Mouse (Mus musculus) MEL (cell line): Measurements from ENCODE around the gene Dock4. TPM values are rescaled to one million over a fixed set of nuclear protein-coding genes. Genes with fewer than 3 reads are reported as not detected.

Experiments
- DNase-seq: peaks from one replicate; pipeline ENCODE4 v3.0.0; 2011; ENCODE audit warnings: low read depth, low spot score
- H3K27ac ChIP-seq: 2 replicates; pipeline ENCODE4 v1.5.1; 2012; ENCODE audit warnings: low read depth, mild to moderate bottlenecking, control low read depth, low read length, moderate library complexity; ENCODE audit not compliant: control insufficient read depth
- H3K27me3 ChIP-seq, 2 experiments: fragments of 150-350 bp in 1 of 2; sonication (generic) in 1 of 2; 2 replicates each; pipeline ENCODE4 v1.6.1; 2012; ENCODE audit warnings: low read length in 2 of 2, mild to moderate bottlenecking in 2 of 2, improper control_type of control experiment in 1 of 2, moderate library complexity in 1 of 2; ENCODE audit not compliant: insufficient read depth in 2 of 2, control insufficient read depth in 1 of 2
- H3K36me3 ChIP-seq, 2 experiments: 2 replicates each; pipeline ENCODE4 v1.6.1; 2012 to 2014; ENCODE audit warnings: low read length in 2 of 2, improper control_type of control experiment in 1 of 2, inconsistent platforms in 1 of 2, mild to moderate bottlenecking in 1 of 2; ENCODE audit not compliant: insufficient read depth in 2 of 2, control insufficient read depth in 1 of 2
- H3K4me1 ChIP-seq, 2 experiments: fragments of 150-350 bp in 1 of 2; sonication (generic) in 1 of 2; 2 replicates each; pipeline ENCODE4 v1.6.1; 2012; ENCODE audit warnings: low read length in 2 of 2, improper control_type of control experiment in 1 of 2, mild to moderate bottlenecking in 1 of 2; ENCODE audit not compliant: insufficient read depth in 2 of 2, control insufficient read depth in 1 of 2
- H3K4me3 ChIP-seq, 2 experiments: fragments of 150-350 bp in 1 of 2; sonication (generic) in 1 of 2; 2 replicates each; pipeline ENCODE4 v1.5.1; 2012; ENCODE audit warnings: low read depth in 2 of 2, low read length in 2 of 2, mild to moderate bottlenecking in 2 of 2, moderate library complexity in 2 of 2, control low read depth in 1 of 2, improper control_type of control experiment in 1 of 2; ENCODE audit not compliant: control insufficient read depth in 1 of 2, insufficient read depth in 1 of 2
- H3K79me2 ChIP-seq: 2 replicates; pipeline ENCODE4 v1.6.1; 2012; ENCODE audit warnings: mild to moderate bottlenecking, low read length, moderate library complexity; ENCODE audit not compliant: control insufficient read depth, poor library complexity, insufficient read depth
- H3K9ac ChIP-seq: 2 replicates; pipeline ENCODE4 v1.6.1; 2012; ENCODE audit warnings: low read depth, mild to moderate bottlenecking, control low read depth, low read length, moderate library complexity; ENCODE audit not compliant: control insufficient read depth, poor library complexity, severe bottlenecking
- H3K9me3 ChIP-seq: fragments of 150-350 bp; sonication (generic); replicated peaks from 2 replicates; pipeline ENCODE4 v1.6.1; 2012; ENCODE audit warnings: mild to moderate bottlenecking, low read length, improper control_type of control experiment, moderate library complexity; ENCODE audit not compliant: insufficient read depth
- BHLHE40 ChIP-seq: IDR thresholded peaks from 2 replicates; pipeline ENCODE4 v1.6.1; 2012; ENCODE audit warnings: low read depth, mild to moderate bottlenecking, inconsistent platforms, low read length, improper control_type of control experiment, borderline replicate concordance
- CHD1 ChIP-seq: IDR thresholded peaks from 2 replicates; pipeline ENCODE4 v1.6.1; 2012; ENCODE audit warnings: low read depth, mild to moderate bottlenecking, inconsistent platforms, low read length, improper control_type of control experiment
- CHD2 ChIP-seq: IDR thresholded peaks from 2 replicates; pipeline ENCODE4 v1.6.1; 2011; ENCODE audit warnings: low read length, improper control_type of control experiment
- CTCF ChIP-seq, 3 experiments: IDR thresholded peaks in 2 of 3; conservative IDR thresholded peaks in 1 of 3; 2 replicates each; pipeline ENCODE4 v1.5.1; 2011 to 2012; ENCODE audit warnings: low read length in 3 of 3, low read depth in 2 of 3, mild to moderate bottlenecking in 2 of 3, improper control_type of control experiment in 1 of 3, inconsistent platforms in 1 of 3, mixed read lengths in 1 of 3, moderate library complexity in 1 of 3; ENCODE audit not compliant: control insufficient read depth in 1 of 3, insufficient read depth in 1 of 3, poor library complexity in 1 of 3, severe bottlenecking in 1 of 3
- E2F4 ChIP-seq: IDR thresholded peaks from 2 replicates; pipeline ENCODE4 v1.6.1; 2011; ENCODE audit warnings: low read depth, low read length, improper control_type of control experiment, borderline replicate concordance
- ELF1 ChIP-seq: IDR thresholded peaks from 2 replicates; pipeline ENCODE4 v1.6.1; 2014; ENCODE audit warnings: low read depth, mild to moderate bottlenecking, inconsistent platforms, low read length, improper control_type of control experiment, moderate library complexity
- EP300 ChIP-seq, 2 experiments: IDR thresholded peaks; 2 replicates each; pipeline ENCODE4 v1.6.1; 2011; ENCODE audit warnings: improper control_type of control experiment in 2 of 2, low read length in 2 of 2, low read depth in 1 of 2, mild to moderate bottlenecking in 1 of 2
- ETS1 ChIP-seq: IDR thresholded peaks from 2 replicates; pipeline ENCODE4 v1.6.1; 2012; ENCODE audit warnings: low read depth, mild to moderate bottlenecking, inconsistent platforms, low read length, improper control_type of control experiment, moderate library complexity
- GABPA ChIP-seq: IDR thresholded peaks from 2 replicates; pipeline ENCODE4 v1.6.1; 2012; ENCODE audit warnings: low read depth, mild to moderate bottlenecking, inconsistent platforms, low read length, improper control_type of control experiment, moderate library complexity
- HCFC1 ChIP-seq: IDR thresholded peaks from 2 replicates; pipeline ENCODE4 v1.6.1; 2012; ENCODE audit warnings: low read depth, mild to moderate bottlenecking, inconsistent platforms, low read length, improper control_type of control experiment, moderate library complexity
- JUND ChIP-seq: IDR thresholded peaks from 2 replicates; pipeline ENCODE4 v1.6.1; 2011; ENCODE audit warnings: low read depth, mild to moderate bottlenecking, improper control_type of control experiment, low read length
- KAT2A ChIP-seq: conservative IDR thresholded peaks from 2 replicates; pipeline ENCODE4 v1.6.1; 2012; ENCODE audit warnings: low read depth, low read length, improper control_type of control experiment, inconsistent platforms
- MXI1 ChIP-seq: IDR thresholded peaks from 2 replicates; pipeline ENCODE4 v1.6.1; 2011; ENCODE audit warnings: mild to moderate bottlenecking, low read depth, low read length, improper control_type of control experiment
- MYB ChIP-seq: IDR thresholded peaks from 2 replicates; pipeline ENCODE4 v1.6.1; 2011; ENCODE audit warnings: mild to moderate bottlenecking, low read depth, low read length, improper control_type of control experiment
- MYC ChIP-seq: IDR thresholded peaks from 2 replicates; pipeline ENCODE4 v1.6.1; 2011; ENCODE audit warnings: low read depth, mild to moderate bottlenecking, low read length, improper control_type of control experiment, moderate library complexity
- NELFE ChIP-seq: IDR thresholded peaks from 2 replicates; pipeline ENCODE4 v1.6.1; 2011; ENCODE audit warnings: low read depth, low read length, improper control_type of control experiment
- NRF1 ChIP-seq: IDR thresholded peaks from 2 replicates; pipeline ENCODE4 v1.6.1; 2014; ENCODE audit warnings: low read depth, mild to moderate bottlenecking, inconsistent platforms, low read length, improper control_type of control experiment, moderate library complexity; ENCODE audit not compliant: poor library complexity, insufficient read depth, severe bottlenecking
- POLR2A ChIP-seq, 2 experiments: IDR thresholded peaks; 2 replicates each; pipeline ENCODE4 v1.6.1; 2011 to 2012; ENCODE audit warnings: low read length in 2 of 2, mild to moderate bottlenecking in 2 of 2, control low read depth in 1 of 2, improper control_type of control experiment in 1 of 2, low read depth in 1 of 2, moderate library complexity in 1 of 2; ENCODE audit not compliant: control insufficient read depth in 1 of 2, insufficient read depth in 1 of 2, poor library complexity in 1 of 2
- POLR2AphosphoS2 ChIP-seq: IDR thresholded peaks from 2 replicates; pipeline ENCODE4 v1.6.1; 2011; ENCODE audit warnings: low read length, improper control_type of control experiment
- POLR2AphosphoS5 ChIP-seq: IDR thresholded peaks from 2 replicates; pipeline ENCODE4 v1.6.1; 2012; ENCODE audit warnings: low read depth, borderline replicate concordance, mild to moderate bottlenecking, inconsistent platforms, low read length, moderate library complexity, mixed read lengths
- RCOR1 ChIP-seq: IDR thresholded peaks from 2 replicates; pipeline ENCODE4 v1.6.1; 2012; ENCODE audit warnings: low read depth, mild to moderate bottlenecking, inconsistent platforms, low read length, improper control_type of control experiment
- SIN3A ChIP-seq: IDR thresholded peaks from 2 replicates; pipeline ENCODE4 v1.6.1; 2012; ENCODE audit warnings: low read length, improper control_type of control experiment, inconsistent platforms
- SMC3 ChIP-seq: IDR thresholded peaks from 2 replicates; pipeline ENCODE4 v1.6.1; 2011; ENCODE audit warnings: low read depth, low read length, improper control_type of control experiment
- TBP ChIP-seq: IDR thresholded peaks from 2 replicates; pipeline ENCODE4 v1.8.0; 2011; ENCODE audit warnings: low read depth, low read length, improper control_type of control experiment
- USF1 ChIP-seq: IDR thresholded peaks from 2 replicates; pipeline ENCODE4 v1.6.1; 2014; ENCODE audit warnings: low read depth, mild to moderate bottlenecking, inconsistent platforms, low read length, improper control_type of control experiment, moderate library complexity
- USF2 ChIP-seq, 2 experiments: IDR thresholded peaks; 2 replicates each; pipeline ENCODE4 v1.6.1; 2011 to 2012; ENCODE audit warnings: improper control_type of control experiment in 2 of 2, low read length in 2 of 2, borderline replicate concordance in 1 of 2, inconsistent platforms in 1 of 2, low read depth in 1 of 2, mild to moderate bottlenecking in 1 of 2; ENCODE audit not compliant: insufficient read depth in 1 of 2
- ZKSCAN1 ChIP-seq: IDR thresholded peaks from 2 replicates; pipeline ENCODE4 v1.6.1; 2012; ENCODE audit warnings: low read depth, mild to moderate bottlenecking, inconsistent platforms, low read length, improper control_type of control experiment, moderate library complexity
- polyA plus RNA-seq, 2 experiments: library from polyadenylated mRNA; stranded (reverse) in 1 of 2; unstranded in 1 of 2; fragments of >175 nt in 1 of 2; fragments of >200 nt in 1 of 2; gene quantifications; 2 replicates each; pipeline versions ENCODE4 v1.2.1 to v1.2.4; 2012; ENCODE audit warnings: low replicate concordance in 2 of 2, low read depth in 1 of 2; ENCODE audit not compliant: insufficient read length in 2 of 2, insufficient read depth in 1 of 2, missing spikeins in 1 of 2
- total RNA-seq: library from RNA; depleted of rRNA; stranded (reverse); fragments of 300-350 nt; gene quantifications from 2 replicates; pipeline ENCODE4 v1.2.3, GENCODE M21; 2012

Gene Dock4
- total and polyA plus RNA-seq, 3 experiments, result 0.08 to 0.17 TPM; not detected in 1

- H3K4me1 ChIP-seq, result no peaks in the 10 kb centered on the region
- H3K27me3 ChIP-seq, result no peaks in the 10 kb centered on the region
- no peak overlapping the region for H3K4me3 ChIP-seq
- no peaks in the 10 kb centered on the region for H3K9me3 ChIP-seq
- H3K36me3 ChIP-seq, result no peaks in the 10 kb centered on the region
- H3K9ac ChIP-seq, result no peak overlapping the region
- no peak overlapping the region for H3K27ac ChIP-seq
- DNase-seq, result no peak
- H3K79me2 ChIP-seq, result no peaks in the 10 kb centered on the region
- TF ChIP-seq E2F4, result no peak
- TF ChIP-seq JUND, result no peak
- TF ChIP-seq CTCF (IDR thresholded peaks at IDR 0.05 in 2 of 3, conservative IDR thresholded peaks at IDR 0.05 in 1 of 3; ENCODE audit: control insufficient read depth in 1 of 3, insufficient read depth in 1 of 3, low read depth in 2 of 3, low read length in 3 of 3, poor library complexity in 1 of 3, severe bottlenecking in 1 of 3), result no peak
- no peak for TF ChIP-seq USF1
- TF ChIP-seq BHLHE40, result no peak
- TF ChIP-seq USF2 (IDR thresholded peaks at IDR 0.05; ENCODE audit: borderline replicate concordance in 1 of 2, insufficient read depth in 1 of 2, low read depth in 1 of 2, low read length in 2 of 2), result no peak
- TF ChIP-seq POLR2AphosphoS2, result no peak
- TF ChIP-seq TBP, result no peak
- no peak for TF ChIP-seq EP300 (IDR thresholded peaks at IDR 0.05; ENCODE audit: low read depth in 1 of 2, low read length in 2 of 2)
- no peak for TF ChIP-seq KAT2A
- no peak for TF ChIP-seq SIN3A
Measured at GRCm38 (mm10) chr12:40807916-40808315, 362.2 kb downstream of the Dock4 start.

DNA sequence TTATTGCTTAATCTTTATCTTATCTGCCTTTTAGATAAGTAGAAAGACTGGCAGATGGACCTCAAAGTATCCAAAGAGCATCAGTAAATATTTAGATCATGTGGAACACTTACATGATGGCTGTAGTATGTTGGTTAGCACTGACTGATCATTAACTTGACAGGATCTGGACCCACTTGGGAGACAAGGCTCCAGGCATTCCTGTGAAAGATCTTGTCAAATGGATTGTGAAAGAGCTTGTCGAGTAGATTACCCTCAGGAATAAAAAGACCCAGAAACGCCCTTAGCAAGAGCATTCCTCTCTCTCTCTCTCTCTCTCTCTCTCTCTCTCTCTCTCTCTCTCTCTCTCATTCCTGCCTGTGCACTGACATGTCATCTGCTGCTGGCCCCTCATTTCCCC, 367.7 kb downstream of the Dock4 start:
- no peak overlapping the region for H3K9ac ChIP-seq
- DNase-seq, result no peak
- no peaks in the 10 kb centered on the region for H3K36me3 ChIP-seq
- H3K4me3 ChIP-seq, result no peak overlapping the region
- no peak overlapping the region for H3K27ac ChIP-seq
- H3K4me1 ChIP-seq, result no peaks in the 10 kb centered on the region
- H3K27me3 ChIP-seq, result no peaks in the 10 kb centered on the region
- no peaks in the 10 kb centered on the region for H3K9me3 ChIP-seq
- TF ChIP-seq POLR2AphosphoS5, result no peak
- TF ChIP-seq POLR2AphosphoS2, result no peak
- TF ChIP-seq GABPA, result no peak
- no peak for TF ChIP-seq CHD1
- no peak for TF ChIP-seq USF2 (IDR thresholded peaks at IDR 0.05; ENCODE audit: borderline replicate concordance in 1 of 2, insufficient read depth in 1 of 2, low read depth in 1 of 2, low read length in 2 of 2)
- TF ChIP-seq HCFC1, result no peak
- no peak for TF ChIP-seq ETS1
- no peak for TF ChIP-seq MYC
- TF ChIP-seq SIN3A, result no peak
- TF ChIP-seq CHD2, result no peak
- no peak for TF ChIP-seq MYB
- TF ChIP-seq POLR2A (IDR thresholded peaks at IDR 0.05; ENCODE audit: control insufficient read depth in 1 of 2, insufficient read depth in 1 of 2, low read depth in 1 of 2, low read length in 2 of 2, poor library complexity in 1 of 2), result no peak
- TF ChIP-seq RCOR1, result no peak
- TF ChIP-seq EP300 (IDR thresholded peaks at IDR 0.05; ENCODE audit: low read depth in 1 of 2, low read length in 2 of 2), result no peak
- TF ChIP-seq MXI1, result no peak
- TF ChIP-seq ELF1, result no peak
- no peak for TF ChIP-seq ZKSCAN1
- no peak for TF ChIP-seq NRF1
- TF ChIP-seq SMC3, result no peak
- TF ChIP-seq NELFE, result no peak
- no peaks in the 10 kb centered on the region for H3K79me2 ChIP-seq
